Mouse (Mus musculus): ENCODE results near the gene Akr1c14.

DNA sequence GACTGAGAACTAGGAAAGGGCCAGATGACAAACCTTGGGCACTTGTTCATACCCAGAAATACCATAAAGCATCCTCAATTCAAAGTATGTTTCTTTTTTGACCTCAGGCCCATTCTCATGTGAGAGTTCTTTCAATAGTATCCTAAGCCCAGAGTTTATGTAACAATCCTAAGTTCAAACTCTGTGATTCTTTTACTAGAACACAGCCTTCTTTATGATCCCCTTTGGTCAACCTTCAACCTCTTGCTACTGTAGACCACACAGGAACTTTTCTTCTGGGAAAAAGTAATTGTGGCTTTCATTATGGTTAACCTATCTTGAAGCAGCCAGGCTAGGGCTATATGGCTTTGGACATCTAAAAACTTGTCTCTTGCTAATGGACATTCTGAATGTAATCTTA is 52.9 kb downstream of the Akr1c14 start:
- TF ChIP-seq CTCF (IDR thresholded peaks at IDR 0.05; ENCODE audit: low read depth) (no peak), EP300 (IDR thresholded peaks at IDR 0.05; ENCODE audit: low read depth) (no peak)

All from heart, postnatal 0 days (tissue).